Mouse (Mus musculus) thymus, adult 18-20 months (tissue): Measurements from ENCODE around the gene Hhat.

Experiments used
- DNase-seq, 2 experiments: peaks; one replicate each; pipeline ENCODE4 v3.0.0; 2022; ENCODE audit warnings: mixed read lengths in 2 of 2

Gene Hhat

DNA sequence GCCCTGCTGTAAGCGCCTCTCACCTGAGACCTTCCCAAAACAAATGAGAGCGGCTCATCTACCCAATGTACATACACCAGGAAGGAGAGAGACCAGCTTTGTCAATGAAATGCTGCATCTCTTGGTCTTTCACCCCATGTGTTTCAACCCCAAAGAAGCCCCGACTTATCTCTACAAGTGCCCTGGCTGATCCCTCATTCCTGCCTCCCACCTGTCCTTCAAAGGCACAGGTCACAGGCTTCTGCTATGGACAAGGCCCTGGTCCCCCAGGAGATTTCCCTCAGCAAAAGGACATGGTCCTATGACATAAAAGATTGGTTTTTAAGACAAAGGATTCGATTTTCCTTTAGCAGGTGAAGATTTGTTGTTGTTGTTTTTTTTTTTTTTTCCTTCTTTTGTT is 227.3 kb downstream of the Hhat start:
- DNase-seq: no peak

DNA sequence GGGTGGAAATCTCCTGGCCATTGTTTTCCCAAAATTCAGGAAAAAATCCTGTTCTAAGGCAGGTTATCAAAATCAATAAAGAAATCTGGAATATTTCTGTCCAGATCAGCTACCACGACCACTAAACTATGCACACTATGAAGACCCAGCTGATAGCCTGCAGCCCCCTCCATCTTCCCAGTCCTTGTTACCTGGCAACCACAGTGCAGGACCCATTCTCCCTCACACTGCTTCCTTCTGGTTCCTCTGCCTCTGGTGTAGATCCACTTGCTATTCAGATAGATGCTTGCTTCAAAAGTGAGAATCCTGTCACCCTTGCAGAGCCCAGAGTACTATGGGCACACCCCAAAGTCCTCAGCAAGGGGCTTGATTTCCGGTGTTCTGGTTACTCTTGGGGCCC is 228.9 kb downstream of the Hhat start:
- DNase-seq: no peak

DNA sequence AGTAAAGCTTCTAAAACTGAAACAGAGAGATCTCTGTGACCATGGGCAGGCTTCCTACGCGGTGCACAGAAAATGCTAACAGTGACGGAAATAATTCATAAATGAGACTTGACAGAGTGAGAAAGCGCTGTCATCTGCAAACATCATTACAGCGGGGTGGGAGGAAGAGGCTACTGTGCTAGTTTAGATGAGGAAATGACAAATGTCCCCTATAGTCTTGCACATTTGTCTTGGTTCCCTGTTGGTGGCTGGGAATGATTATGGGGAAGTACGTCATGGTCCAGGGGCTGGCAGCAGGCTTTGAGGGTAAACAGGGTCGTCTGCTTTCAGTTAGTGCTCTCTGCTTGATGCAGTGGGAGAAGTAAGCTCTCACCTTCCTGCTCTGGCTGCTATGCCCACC is 233.9 kb downstream of the Hhat start:
- no peak for DNase-seq

DNA sequence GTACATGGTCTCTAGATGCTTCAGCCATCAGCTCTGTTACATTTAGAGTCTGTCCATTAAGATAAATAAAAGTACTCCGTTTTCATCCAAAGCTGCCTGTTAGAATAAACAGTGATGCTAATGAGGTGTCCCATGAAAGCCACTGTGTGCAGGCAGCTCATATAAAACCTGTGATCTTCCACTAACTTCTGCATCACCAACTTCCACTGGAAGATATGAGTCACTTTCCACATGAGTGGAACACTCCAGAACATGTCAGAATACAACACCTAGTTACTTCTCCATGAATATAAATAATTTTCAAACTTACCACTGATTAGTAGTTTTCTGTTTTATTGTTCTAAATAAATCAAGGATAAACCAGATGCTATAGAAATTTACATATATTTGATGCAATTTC is 234.6 kb downstream of the Hhat start:
- no peak for DNase-seq

DNA sequence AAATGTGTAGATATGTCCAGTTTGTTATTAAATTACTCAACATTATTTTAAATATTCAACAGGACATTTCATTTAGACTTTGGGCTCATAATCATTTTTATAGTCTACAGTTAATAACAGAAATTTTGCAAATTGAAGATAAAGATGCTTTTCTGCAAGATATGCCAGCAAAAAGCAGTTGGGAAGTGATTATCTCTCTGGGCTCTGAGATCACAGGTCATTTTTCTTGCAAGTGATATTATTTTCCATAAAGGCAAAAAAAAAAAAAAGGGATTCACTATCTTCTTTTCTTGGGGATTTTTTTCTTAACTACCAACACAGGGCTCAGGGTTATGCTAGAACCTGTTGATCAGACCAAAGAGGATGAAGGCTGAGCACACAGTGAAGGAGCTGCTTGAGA is 238.0 kb downstream of the Hhat start:
- no peak for DNase-seq

DNA sequence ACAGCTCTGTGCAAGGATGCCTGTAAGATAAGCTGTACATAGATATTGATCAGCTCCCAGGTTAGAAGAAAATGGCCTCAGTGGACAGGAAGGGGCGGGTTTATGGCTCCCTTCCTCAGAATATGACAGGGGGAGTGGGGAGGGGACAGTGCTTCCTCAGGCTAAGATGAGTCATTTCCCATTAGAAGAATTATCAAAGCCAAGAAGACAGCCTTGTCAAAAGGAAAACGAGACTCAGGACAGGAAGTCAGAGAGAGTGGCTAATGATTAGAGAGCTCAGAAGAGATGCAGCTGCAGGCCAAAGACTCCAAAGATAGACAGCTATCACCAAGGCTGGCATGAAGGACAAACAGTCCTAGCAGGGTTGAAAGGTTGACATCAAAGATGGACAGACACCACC is 238.8 kb downstream of the Hhat start:
- DNase-seq: no peak

DNA sequence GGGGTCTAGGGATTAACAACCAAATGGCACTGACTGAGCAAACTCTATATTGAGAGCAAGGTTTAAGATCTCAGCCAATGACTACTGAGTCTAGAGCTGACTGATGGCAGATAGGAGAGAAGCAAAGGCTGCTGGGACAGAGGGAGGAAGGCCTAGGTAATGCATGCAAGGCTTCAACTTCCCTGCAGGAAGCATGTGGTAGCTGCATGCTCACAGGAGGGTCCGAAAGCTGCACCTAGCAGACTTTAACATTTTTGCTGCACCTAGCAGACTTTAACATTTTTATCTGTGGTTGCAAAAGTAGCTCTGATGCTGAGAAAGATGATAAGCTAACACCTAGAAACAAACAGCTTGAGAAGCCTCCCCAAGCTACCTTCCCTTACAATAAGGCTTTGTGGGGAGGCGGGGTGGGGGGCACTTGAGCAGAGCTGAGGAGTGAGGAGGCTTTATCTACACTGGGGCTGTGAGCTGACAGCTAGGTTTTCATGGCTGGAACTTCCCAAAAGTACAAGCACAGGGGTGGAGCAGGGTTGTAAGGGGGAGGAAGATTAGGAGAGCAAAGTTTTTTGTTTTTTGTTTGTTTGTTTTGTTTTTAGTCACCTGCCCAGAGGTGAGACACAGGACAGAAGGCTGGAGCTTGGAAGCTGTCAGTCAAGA is 239.4 kb downstream of the Hhat start:
- no peak for DNase-seq

DNA sequence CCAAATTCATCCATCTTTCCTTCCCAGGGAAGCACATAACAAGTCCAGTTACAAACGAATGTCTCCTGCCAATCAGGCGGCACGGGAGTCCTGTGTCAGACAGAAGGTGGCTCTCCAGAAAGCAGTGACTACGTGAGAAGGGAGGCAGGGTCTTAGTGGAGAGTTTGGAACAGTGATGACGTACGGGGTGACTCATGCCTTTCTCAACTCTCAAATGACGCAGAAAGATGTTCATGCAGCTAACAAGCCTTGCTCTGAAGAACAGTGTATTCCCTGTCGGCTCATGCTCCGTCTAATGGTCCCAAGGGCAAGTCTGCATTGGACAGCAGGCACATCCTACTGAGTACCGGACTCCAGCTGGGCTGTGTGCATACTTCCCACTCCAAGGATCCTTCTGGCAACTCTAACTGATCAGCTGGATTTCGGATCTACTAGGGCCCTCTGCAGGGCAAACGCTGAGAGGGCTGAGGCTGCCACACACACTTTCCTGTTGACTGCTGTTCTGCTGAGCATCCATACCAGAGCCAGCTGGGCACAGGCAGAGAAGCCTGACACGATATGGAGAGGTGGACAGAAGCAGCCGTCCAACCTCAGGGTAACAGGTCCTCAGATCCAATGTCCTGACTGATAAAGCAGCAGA is 245.2 kb downstream of the Hhat start:
- DNase-seq: no peak

DNA sequence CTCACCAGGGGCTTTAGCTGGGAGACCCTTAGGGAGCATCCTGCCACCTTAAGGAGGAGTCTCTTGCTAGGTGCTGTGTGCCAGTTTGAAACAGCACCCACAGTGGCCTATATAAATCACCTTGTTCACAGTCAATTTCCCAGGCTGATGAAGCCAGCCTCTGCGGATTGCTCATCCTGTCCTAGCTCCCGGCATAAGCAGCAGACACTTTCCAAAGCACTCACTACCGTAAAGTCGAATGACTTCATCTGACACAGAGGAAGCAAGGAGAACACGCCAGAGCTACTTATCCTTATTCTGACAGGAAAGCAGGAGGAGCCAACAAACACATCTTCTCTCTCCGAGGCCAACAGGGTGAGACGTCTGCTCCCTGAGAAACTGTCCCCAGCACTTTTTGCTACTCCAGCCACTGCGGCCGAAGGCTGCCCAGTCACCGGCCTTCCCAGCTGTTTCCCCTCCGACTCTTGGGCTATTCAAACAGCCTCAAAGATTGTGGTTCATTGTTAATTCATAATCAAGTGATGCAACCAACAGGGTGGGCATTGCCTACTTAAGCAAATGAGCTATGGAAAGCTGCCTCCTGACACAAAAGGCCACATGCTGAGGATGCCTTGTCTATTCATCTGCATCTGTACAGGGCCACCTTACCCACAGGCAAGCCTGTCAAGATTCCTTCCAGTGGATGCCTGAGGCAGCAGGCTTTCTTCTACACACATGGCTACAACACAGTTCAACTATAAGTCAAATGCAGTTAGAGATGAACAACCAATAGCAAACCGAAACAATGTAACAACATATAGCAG is 248.4 kb downstream of the Hhat start:
- DNase-seq: no peak

DNA sequence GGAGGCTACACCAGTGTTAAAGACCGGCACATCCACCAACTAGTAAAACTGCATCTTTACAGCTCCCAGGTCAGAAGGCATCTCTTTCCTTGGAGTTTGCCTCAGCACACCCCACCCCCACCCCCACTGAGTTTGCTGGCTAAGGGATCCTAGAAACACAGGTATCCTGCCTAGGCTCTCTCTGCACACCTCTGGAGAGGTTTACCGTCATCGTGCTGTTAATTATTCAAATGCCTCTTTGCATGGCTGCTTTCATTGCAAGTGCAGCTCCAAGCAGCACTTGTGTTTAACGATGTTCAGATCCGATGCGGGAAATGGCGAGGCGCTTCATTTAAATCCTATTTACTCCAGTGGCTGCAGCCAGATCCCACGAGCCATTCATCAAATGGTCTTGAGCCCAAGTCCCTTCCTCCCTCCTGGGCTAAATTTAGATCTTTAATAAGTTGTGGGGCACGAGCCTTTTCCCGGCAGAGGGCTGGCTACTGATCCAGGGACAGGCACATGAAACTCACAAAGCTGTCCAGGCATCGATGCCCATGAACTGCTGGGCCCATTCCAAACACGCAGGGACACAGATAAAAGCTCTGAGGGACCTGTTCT is 250.1 kb downstream of the Hhat start:
- no peak for DNase-seq

DNA sequence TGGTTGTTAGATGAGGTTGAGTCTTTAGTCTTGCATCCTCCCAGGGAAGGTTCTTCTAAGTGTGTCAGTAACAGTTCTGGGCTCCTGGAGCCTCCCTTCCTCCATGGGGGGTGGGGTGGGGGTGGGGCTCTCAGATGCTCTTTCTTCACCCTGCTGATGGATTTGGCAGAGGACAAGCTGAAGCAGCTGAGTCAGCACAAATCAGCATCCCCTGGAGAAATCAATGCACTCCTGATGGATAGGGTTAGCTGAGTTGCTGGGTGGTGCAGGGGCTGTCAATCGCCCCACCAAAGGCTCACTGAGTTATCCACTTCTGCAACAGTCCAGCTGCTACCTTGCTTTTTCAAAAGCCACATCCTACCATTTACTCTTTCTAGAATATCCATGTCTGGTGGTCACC is 251.3 kb downstream of the Hhat start:
- DNase-seq: no peak

DNA sequence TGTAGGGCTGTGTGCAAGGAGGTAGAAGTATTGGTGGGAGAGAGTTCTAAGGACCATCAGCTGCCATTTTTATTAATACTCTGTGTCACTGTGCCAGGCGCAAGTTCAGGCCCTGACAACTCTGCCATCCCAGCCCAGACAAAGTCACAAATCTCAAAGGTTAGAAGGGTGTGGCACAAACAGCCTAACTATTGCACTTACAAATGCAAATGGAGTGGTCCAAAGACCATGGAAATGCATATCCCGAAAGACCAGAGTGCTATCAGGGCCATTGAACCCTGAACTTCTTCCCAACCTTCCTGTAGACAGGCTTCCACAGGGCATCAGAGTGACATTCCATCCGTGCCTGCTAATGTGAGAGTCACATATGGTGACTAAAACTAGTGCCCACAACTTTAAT is 255.7 kb downstream of the Hhat start:
- DNase-seq: no peak

DNA sequence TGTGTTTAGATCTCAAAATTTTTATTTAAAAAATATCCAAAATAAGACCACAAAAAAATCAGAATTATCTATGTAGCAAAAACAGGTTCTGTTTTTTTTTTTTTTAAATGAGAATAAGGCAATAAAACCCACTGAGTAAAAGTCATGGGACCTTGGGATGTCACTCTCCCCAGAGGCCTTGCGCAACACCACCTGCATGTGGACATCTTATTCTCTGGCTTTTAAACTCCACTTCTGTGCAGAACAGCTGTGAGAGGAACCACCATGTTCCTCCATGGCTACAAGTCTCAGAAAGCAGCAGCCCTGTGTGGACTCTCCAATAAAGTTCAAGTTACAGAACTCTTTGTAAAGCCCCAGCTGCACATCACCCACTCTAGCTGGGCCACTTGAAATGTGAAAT is 258.2 kb downstream of the Hhat start:
- no peak for DNase-seq

DNA sequence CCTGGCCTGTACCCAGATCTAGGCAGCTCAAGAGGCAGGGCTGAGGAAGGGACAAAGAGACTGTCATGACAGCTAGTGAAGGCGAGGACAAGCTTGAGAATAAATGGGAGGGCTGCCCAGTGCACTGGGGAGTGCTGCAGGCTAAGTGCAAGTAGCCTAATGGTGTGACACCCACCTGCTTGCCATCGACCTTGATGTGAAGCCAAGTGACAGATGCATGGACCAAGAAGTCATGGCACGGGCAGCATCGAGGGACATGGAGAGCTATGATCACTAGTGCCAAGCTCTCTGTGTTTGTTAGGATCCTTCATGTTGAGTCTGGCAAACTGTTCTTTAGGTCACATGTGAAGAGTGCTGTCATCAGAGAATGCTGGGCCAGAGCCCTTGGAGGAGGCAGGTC is 267.4 kb downstream of the Hhat start:
- DNase-seq: no peak

DNA sequence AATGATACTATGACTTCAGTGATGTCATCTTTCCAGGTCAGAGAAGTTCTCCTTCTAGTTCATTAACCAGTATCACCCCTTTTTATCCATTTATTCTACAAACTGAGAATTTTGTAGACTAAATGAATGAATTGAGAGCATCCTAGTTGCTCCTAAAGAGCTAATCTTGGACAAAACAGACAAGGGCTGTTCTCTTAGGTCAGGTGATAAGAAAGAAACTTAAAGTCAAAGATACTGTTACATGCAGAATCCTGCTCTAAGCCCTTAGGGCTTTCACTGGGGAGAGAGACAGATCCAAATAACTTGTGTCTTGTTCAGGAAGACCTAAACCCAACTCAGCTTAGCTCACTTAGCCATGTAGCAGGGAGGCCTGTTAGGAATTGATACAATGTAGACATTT is 268.2 kb downstream of the Hhat start:
- no peak for DNase-seq

DNA sequence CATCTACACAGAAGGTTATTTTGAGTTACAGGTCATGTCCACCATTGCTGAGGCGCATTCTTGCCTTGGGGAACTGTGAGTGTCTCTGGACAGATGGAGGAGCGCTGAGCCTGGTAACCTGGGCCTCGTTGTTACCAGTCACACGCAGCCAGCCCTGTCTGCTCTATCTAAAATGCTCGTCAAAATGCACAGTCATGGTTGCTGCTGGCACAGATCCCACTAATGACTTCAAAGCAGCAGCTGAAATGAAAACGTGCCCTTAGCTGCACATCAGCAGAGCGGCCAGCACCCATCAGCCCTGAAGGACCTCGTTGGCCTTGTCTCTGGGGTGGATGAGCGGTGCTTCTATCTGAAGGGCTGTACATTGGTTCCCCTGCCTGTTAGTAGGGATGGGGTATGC is 269.0 kb downstream of the Hhat start:
- no peak for DNase-seq

DNA sequence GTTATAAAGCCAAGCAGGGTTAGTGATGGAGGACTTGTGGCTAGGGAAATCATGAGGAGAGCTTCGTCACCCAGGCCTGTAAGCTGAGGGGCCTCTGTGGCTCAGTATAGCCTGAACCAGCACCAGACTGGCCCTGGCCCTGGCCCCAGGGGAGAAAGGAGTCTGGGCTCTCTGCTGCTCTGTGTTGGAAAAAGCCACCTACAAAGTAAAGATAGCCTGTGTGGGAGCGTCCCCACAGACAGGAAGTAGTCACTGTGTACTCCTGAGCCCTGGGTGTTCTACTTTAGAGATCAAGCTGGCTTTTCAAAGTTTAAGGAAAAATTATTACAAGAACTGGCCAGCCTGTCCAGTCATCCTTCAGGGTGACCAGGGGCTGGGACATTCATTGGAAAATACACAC is 273.5 kb downstream of the Hhat start:
- DNase-seq: no peak

DNA sequence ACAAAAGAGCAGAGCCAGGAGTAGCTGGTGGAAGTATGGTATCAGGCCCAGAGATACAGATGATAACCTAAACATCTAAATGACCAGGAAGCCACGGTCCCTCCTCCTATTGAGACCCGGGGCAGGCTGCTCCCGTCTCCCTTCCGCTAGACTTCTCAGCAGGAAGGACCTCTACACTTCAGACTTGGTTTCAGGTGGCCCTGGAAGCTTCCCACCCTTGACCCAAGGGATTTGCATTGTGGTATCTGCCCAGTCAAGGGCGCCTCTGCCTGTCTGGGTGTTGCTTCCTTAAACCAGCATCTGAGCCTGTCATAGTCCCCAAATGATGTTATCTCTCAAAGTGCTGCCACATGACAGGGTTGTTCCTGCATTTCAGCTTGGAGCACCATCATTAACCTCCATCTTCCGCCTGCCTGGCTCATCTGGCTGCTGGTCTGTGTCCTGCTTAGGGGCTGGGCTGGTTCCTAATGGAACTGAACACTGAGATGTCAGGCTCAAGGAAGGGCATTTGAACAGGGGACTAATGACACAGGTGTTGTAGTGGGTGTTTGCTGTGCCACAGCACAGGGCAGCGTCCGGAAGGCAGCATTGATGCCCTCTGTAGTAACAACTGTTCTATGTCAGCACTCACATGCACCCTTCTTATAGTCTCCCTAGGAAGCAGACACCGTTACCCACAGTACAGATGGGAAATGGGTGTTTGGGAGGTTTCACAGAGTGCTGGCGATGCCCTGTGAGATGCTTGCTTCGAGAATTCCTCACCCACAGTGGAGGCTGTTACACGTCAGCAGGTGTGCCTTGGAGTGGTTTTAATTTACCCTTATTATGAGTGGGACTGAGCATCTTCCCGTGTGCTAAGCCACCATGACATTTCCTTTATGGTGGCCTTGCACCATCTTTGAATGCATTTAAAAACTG is 280.9 kb downstream of the Hhat start:
- DNase-seq: no peak

DNA sequence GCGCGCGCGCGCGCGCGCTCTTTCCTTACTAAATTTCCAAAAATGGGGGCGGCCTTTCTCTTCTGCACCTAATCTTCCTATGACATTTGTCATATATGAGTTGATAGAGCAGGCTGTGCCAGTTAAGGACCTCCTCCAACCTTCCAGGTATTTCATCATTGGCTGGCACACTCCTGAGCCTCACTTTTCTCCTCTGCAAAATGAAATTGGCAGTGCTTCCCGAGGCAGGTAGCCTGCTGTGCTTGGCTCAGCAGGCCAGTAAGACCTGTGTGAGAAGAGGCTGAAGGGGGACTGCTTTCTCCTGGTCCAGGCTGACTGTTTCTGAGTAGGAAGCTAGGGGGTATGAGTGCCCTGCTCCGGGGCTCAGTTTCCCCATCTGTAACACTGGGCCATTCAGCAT is 283.5 kb downstream of the Hhat start:
- DNase-seq: no peak

DNA sequence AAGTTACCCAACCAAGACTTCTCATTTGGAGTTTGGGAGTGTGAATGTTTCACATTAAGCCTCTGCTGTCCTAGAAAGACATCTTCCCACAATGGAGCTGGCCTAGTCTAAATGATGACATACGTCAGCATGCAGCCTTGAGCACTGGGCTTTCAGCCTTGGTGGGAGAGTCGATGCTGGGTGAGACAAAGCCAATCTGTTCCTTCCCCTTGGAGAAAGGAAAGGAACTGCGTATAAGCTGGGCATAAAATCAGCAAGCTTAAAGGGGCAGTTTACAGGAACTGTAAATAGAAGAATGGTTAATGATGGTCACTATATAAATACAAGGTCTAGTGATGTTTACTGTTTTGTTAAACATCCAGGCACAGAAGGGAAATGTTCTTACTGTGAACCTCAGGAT is 286.0 kb downstream of the Hhat start:
- DNase-seq: no peak

DNA sequence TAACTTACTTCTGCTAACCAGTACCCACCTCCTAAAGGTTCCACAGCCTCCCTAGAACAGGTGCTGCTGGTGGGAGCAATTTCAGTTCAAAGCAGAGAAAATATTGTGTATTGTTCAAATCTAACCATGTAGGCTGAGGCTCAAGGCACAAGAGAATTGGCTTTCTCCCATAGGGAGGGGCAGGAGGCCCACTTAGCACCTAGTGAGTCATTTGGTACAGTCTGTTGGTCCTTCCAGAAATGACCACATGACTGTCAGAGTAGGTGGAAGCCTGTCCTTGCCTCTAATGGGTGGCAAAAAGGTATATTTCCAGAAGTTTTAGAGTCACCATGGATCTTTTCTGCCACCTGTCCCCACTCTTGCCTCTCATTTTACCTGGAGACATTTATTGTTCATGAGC is 289.6 kb downstream of the Hhat start:
- no peak for DNase-seq

DNA sequence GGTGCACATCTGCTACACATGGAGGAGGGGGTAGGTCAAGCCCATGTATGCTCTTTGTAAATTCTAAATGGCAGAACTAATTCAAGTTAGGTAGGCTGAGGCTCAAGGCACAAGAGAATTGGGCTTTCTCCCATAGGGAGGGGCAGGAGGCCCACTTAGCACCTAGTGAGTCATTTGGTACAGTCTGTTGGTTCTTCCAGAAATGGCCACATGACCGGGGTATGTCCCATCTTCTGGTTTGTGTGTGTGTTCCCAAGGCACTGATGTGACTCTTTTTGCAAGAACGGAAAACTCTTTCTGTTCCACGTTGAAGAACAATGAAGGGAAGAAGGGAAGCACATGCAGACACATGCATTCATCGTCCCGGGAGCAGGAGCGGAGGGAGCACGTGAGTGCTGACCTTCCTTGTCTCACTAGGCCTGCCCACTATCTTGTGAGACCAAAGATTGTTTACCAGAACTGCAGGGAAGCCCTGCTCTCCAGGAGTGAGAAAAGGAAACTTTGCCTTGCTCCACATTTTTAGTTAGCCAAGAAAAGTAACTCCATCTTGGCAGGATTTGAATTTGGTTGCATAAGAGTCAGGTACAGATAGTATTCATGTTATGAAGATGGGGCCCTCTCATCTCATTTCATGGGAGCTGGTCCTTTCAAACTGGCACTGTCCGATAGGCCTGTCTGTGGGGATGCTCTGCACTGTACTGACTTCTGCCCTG is 290.8 kb downstream of the Hhat start:
- DNase-seq: no peak
